Mouse (Mus musculus) liver, postnatal 0 days (tissue): ENCODE measurements around the gene Gpcpd1. TPM values are rescaled to one million over a fixed set of nuclear protein-coding genes. Genes with fewer than 3 reads are reported as not detected.
A peak's percentile ranks its signal among the peaks of the same experiment; 100 is the strongest.

ENCODE experiments used
- ATAC-seq: fragments of 200-750 bp; cut with Nextera tagmentation; 2 replicates; pipeline ENCODE4 v1.8.0; 2017; ENCODE audit warnings: mild to moderate bottlenecking, moderate library complexity
- DNase-seq: peaks from one replicate; pipeline ENCODE4 v3.0.0-alpha.2; 2016
- H3K27ac ChIP-seq: fragments of 300-500 bp; sonication (generic); 2 replicates; pipeline ENCODE4 v1.5.1; 2014; ENCODE audit warnings: antibody characterized with exemption, moderate library complexity, mild to moderate bottlenecking, low read depth
- H3K27me3 ChIP-seq: fragments of 300-500 bp; sonication (generic); 2 replicates; pipeline ENCODE4 v1.6.1; 2014; ENCODE audit warnings: low read length, control low read depth, mixed read lengths; ENCODE audit not compliant: insufficient read depth
- H3K36me3 ChIP-seq: fragments of 300-500 bp; sonication (generic); replicated peaks from 2 replicates; pipeline ENCODE4 v1.6.1; 2014; ENCODE audit warnings: mild to moderate bottlenecking, control low read depth, low read length, moderate library complexity, mixed read lengths; ENCODE audit not compliant: insufficient read depth
- H3K4me1 ChIP-seq: fragments of 300-500 bp; sonication (generic); 2 replicates; pipeline ENCODE4 v1.6.1; 2014; ENCODE audit warnings: antibody characterized with exemption, mild to moderate bottlenecking, control low read depth; ENCODE audit not compliant: insufficient read depth
- H3K4me2 ChIP-seq: fragments of 300-500 bp; sonication (generic); 2 replicates; pipeline ENCODE4 v1.6.1; 2014; ENCODE audit warnings: low read depth, mild to moderate bottlenecking, low read length, moderate library complexity, mixed read lengths
- H3K4me3 ChIP-seq: fragments of 300-500 bp; sonication (generic); 2 replicates; pipeline ENCODE4 v1.5.1; 2014; ENCODE audit warnings: low read depth, low read length
- H3K9ac ChIP-seq: fragments of 300-500 bp; sonication (generic); replicated peaks from 2 replicates; pipeline ENCODE4 v1.6.1; 2014; ENCODE audit warnings: mild to moderate bottlenecking, moderate library complexity
- H3K9me3 ChIP-seq: fragments of 300-500 bp; sonication (generic); 2 replicates; pipeline ENCODE4 v1.6.1; 2016; ENCODE audit warnings: mild to moderate bottlenecking, control low read depth, low read length, mixed read lengths
- CTCF ChIP-seq: sonication (generic); IDR thresholded peaks from 2 replicates; pipeline ENCODE4 v1.5.1; 2016; ENCODE audit warnings: antibody characterized with exemption, low read depth
- EP300 ChIP-seq: IDR thresholded peaks from 2 replicates; pipeline ENCODE4 v1.6.1; 2016; ENCODE audit warnings: antibody characterized with exemption, low read depth, mild to moderate bottlenecking
- WGBS: fragments of 180-500 bp; shearing (Covaris S2); extraction: QIAGEN DNeasy Blood & Tissue Kit; methylation state at CpG from one replicate; pipeline ENCODE4 v1.1.7; 2014; ENCODE audit not compliant: insufficient replicate concordance; 5-methylcytosine and 5-hydroxymethylcytosine counted together
- polyA plus RNA-seq: library from polyadenylated mRNA; unstranded; fragments of >200 nt; fragmentation: Nextera tagmentation; extraction: Ambion mirVana; gene quantifications from 2 replicates; pipeline ENCODE4 v1.2.1, GENCODE M21; 2015

The Gpcpd1 gene
- polyA plus RNA-seq, 1 experiment from 2014 or later = 65.8 TPM

- Histone ChIP-seq H3K36me3 (no peaks in the 10 kb centered on the region), H3K27me3 (no peaks in the 10 kb centered on the region), H3K9ac (peak overlapping the region; percentile 99), H3K4me2 (peak overlapping the region; percentile 73), H3K9me3 (no peaks in the 10 kb centered on the region), H3K4me3 (peak overlapping the region; percentile 94), H3K27ac (peak overlapping the region; percentile 100), H3K4me1 (peaks cover 14% of the 10 kb centered on the region)
- DNase-seq (peak; percentile 99), ATAC-seq (peak; percentile 98)
- 0% methylated on average over 24 of the region's 38 CpGs for WGBS
- TF ChIP-seq CTCF (peak; percentile 64), EP300 (peak; percentile 63)
These were observed 9.5 kb downstream of the Gpcpd1 start for GRCm38 (mm10) chr2:132578059-132578458.

- peak; percentile 50 for ATAC-seq
- Histone ChIP-seq H3K27ac (peak overlapping the region; percentile 100), H3K9me3 (no peaks in the 10 kb centered on the region), H3K27me3 (no peaks in the 10 kb centered on the region), H3K36me3 (peaks cover under 1% of the 10 kb centered on the region; the same call in 1 of the 2 replicates), H3K4me3 (peak overlapping the region; percentile 94), H3K4me2 (peak overlapping the region; percentile 73), H3K9ac (peak overlapping the region; percentile 99), H3K4me1 (peaks cover 16% of the 10 kb centered on the region)
- WGBS = 0% methylated on average over 39 of the region's 41 CpGs
- TF ChIP-seq EP300 = no peak
- no peak for TF ChIP-seq CTCF
- DNase-seq = peak; percentile 70
These were observed 10.0 kb downstream of the Gpcpd1 start for GRCm38 (mm10) chr2:132577431-132577981.

- DNase-seq (no peak), ATAC-seq (no peak)
- 39% methylated on average over 3 of the region's 3 CpGs for WGBS
- Histone ChIP-seq H3K4me1 (peaks cover 11% of the 10 kb centered on the region), H3K27me3 (no peaks in the 10 kb centered on the region), H3K9me3 (no peaks in the 10 kb centered on the region), H3K36me3 (peaks cover 7% of the 10 kb centered on the region), H3K27ac (peak overlapping the region; percentile 76), H3K4me2 (peak overlapping the region; percentile 73), H3K4me3 (peak overlapping the region; percentile 94), H3K9ac (peak overlapping the region; percentile 99)
- TF ChIP-seq CTCF = no peak
- no peak for TF ChIP-seq EP300
These were observed 10.9 kb downstream of the Gpcpd1 start for GRCm38 (mm10) chr2:132576522-132577135.

GRCm38 (mm10) chr2:132575759-132576439 is 11.6 kb downstream of the Gpcpd1 start:
- H3K27ac ChIP-seq = peak overlapping the region; percentile 76
- H3K36me3 ChIP-seq = peaks cover 15% of the 10 kb centered on the region
- H3K9me3 ChIP-seq = no peaks in the 10 kb centered on the region
- 58% methylated on average over 11 of the region's 11 CpGs for WGBS
- peaks cover 11% of the 10 kb centered on the region for H3K4me1 ChIP-seq
- peak; percentile 43 for DNase-seq
- TF ChIP-seq EP300 (no peak; the same call in 1 of the 2 replicates), CTCF (peak; percentile 13; the same call in 1 of the 2 replicates)
- H3K27me3 ChIP-seq = no peaks in the 10 kb centered on the region
- H3K9ac ChIP-seq = peak overlapping the region; percentile 99
- no peak for ATAC-seq
- H3K4me3 ChIP-seq = peak overlapping the region; percentile 94
- H3K4me2 ChIP-seq = peak overlapping the region; percentile 73

- WGBS = 41% methylated on average over 3 of the region's 3 CpGs
- DNase-seq (no peak), ATAC-seq (no peak)
- TF ChIP-seq EP300 = no peak
- no peak for TF ChIP-seq CTCF
- no peaks in the 10 kb centered on the region for H3K9me3 ChIP-seq
- H3K36me3 ChIP-seq = peaks cover 21% of the 10 kb centered on the region
- peak overlapping the region; percentile 94 for H3K4me3 ChIP-seq
- H3K27ac ChIP-seq = peak overlapping the region; percentile 76
- peaks cover 11% of the 10 kb centered on the region for H3K4me1 ChIP-seq
- H3K27me3 ChIP-seq = no peaks in the 10 kb centered on the region
- H3K4me2 ChIP-seq = peak overlapping the region; percentile 73
- peak overlapping the region; percentile 99 for H3K9ac ChIP-seq
These were observed 12.3 kb downstream of the Gpcpd1 start for GRCm38 (mm10) chr2:132575256-132575655.

GRCm38 (mm10) chr2:132573280-132573679 is 14.2 kb downstream of the Gpcpd1 start:
- Histone ChIP-seq H3K9ac (peak overlapping the region; percentile 31), H3K27me3 (no peaks in the 10 kb centered on the region), H3K36me3 (peaks cover 37% of the 10 kb centered on the region), H3K4me1 (peaks cover 11% of the 10 kb centered on the region), H3K27ac (peak overlapping the region; percentile 71; the same call in 1 of the 2 replicates), H3K4me3 (peak overlapping the region; percentile 14; the same call in 1 of the 2 replicates), H3K9me3 (no peaks in the 10 kb centered on the region), H3K4me2 (peak overlapping the region; percentile 55)
- TF ChIP-seq CTCF (no peak), EP300 (peak; percentile 97)
- no peak for ATAC-seq
- no peak for DNase-seq
- 70% methylated on average over 2 of the region's 2 CpGs for WGBS
